Mouse (Mus musculus): ENCODE data around the gene Adgrf2. TPM values are rescaled to one million over a fixed set of nuclear protein-coding genes. Genes with fewer than 3 reads are reported as not detected.

Gene Adgrf2
- under 1 TPM in 1 of 2 experiments, not detected in 1; 0.13 TPM for total RNA-seq (2023)

GRCm38 (mm10) chr17:42741801-42742217 is at the start of gene Adgrf2:
TSS of gene Adgrf2 (minus strand) at chr17:42742179.

GRCm38 (mm10) chr17:42692136-42692535 is 49.8 kb downstream of the Adgrf2 start, which contains the start of gene Adgrf4:
TSS of gene Adgrf4 (minus strand) at chr17:42692284.

Other genes starting within 250 kb of the Adgrf2 start
- not detected for gene Opn5, start 130.8 kb downstream of the Adgrf2 start, total RNA-seq (2023)
- not detected for gene Adgrf4, start 49.9 kb downstream of the Adgrf2 start, total RNA-seq (2023)
- gene Cd2ap, start 134.5 kb upstream of the Adgrf2 start, total RNA-seq (2023) = 10 to 100 TPM; 15.1 to 21.8 TPM

All from neutrophil, adult 59 days (primary cell).